Mouse (Mus musculus): ENCODE measurements around the gene Lsm4. TPM values are rescaled to one million over a fixed set of nuclear protein-coding genes. Genes with fewer than 3 reads are reported as not detected.
A peak's percentile ranks its signal among the peaks of the same experiment; 100 is the strongest.

The Lsm4 gene
- polyA plus RNA-seq, 1 experiment from 2014 or later = 281 TPM

DNA sequence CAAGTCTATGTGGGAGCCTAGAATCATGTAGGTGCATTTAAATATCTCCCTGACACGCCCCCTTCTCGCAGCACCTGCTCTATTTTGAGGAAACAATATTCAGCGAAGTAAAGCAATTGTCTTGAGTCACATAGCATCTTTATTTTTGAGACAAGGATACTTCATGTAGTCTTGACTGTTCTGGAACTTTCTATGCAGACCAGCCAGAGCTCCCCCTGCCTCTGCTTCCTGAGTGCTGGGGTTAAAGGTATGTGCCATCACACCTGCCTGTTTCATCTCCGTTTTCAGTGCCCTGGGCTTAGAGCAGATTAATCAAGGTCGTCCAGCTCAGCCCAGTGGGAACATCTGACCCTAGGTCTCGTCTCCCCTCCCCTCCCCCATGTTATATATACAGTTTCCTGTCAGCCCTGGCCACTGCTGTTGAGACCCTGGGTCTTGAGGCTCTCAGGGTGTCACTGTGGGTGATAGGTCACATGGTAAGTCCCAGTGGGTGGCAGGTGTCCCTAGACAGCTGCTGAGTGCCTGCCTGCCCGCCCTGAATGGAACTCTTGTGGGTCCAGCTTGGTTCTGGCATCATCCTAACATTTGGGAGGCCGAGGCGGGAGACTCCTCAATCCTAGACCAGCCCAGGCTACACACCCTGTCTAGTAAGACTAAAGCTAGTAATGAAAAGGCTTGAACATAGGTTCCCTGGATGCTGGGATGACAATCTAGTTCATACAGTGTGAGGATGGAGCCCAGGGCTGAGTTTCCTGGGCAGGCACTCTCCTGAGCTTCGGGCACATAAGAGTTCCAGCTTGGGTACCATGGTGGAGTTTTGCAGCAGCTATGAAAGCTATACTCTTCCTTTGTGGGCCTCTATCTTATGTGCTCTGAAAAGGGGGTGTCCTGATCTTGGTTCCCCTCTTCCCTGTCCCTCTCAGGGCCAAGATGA lies 28.3 kb downstream of the Lsm4 start:
- peak overlapping the region; percentile 98; the same call in 1 of the 2 replicates for H3K27ac ChIP-seq (ENCODE audit: low read length)
- H3K36me3 ChIP-seq (ENCODE audit: insufficient read depth, low read length) = peaks cover 23% of the 10 kb centered on the region; the same call in 1 of the 2 replicates
- no peaks in the 10 kb centered on the region for H3K27me3 ChIP-seq (ENCODE audit: insufficient read depth, low read length)
- H3K4me3 ChIP-seq (ENCODE audit: low read length) = peak overlapping the region; percentile 90
- H3K9me3 ChIP-seq (ENCODE audit: low read length) = no peaks in the 10 kb centered on the region
- WGBS = 51% methylated on average over 10 of the region's 10 CpGs
- peaks cover 38% of the 10 kb centered on the region for H3K4me1 ChIP-seq (ENCODE audit: insufficient read depth, low read length)
- H3K9ac ChIP-seq (replicated peaks; ENCODE audit: low read length) = peak overlapping the region; percentile 99
- H3K4me2 ChIP-seq (replicated peaks; ENCODE audit: low read depth, low read length) = peak overlapping the region; percentile 70
- ATAC-seq (ENCODE audit: low FRiP score, low TSS enrichment) = no peak

DNA sequence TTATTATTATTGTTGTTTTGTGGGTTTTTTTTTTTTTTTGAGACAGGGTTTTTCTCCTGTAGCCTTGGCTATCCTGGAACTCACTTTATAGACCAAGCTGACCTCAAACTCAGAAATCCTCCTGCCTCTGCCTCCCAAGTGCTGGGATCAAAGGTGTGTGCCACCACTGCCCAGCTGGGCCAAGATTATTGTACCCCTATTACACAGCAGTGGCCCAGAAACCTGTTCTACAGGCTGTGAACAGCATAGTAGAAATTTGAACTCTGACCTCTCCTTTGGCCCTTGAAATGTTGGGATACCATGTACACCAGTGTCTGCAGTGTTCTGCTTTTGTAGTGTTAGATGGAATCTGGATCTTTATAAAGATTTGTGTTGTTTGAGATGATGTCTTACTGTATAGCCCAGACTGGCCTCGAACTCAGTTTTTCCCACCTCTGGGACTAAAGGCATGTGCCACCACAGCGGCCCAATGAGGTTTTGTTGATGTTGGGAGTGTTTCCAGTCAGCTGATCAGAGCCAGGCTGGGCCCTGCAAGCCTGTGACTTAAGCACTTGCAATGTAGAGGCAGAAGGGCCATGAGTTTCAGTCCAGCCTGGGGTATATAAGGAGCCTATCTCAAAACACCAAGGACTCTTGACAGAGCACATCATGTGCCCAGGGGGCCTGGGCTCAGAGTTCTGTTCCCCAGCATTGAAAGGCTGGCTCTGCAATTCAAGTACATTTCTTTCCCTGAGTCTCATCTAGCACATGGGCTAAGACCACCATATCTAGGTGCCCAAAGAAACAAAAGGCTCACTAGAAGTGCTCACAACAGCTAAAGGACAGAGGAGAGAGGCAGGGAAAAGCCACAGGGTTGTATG lies 29.2 kb downstream of the Lsm4 start:
- ATAC-seq (ENCODE audit: low FRiP score, low TSS enrichment) = no peak
- Histone ChIP-seq H3K4me1 (ENCODE audit: insufficient read depth, low read length) (peaks cover 29% of the 10 kb centered on the region), H3K9ac (replicated peaks; ENCODE audit: low read length) (no peak overlapping the region), H3K27me3 (ENCODE audit: insufficient read depth, low read length) (no peaks in the 10 kb centered on the region), H3K36me3 (ENCODE audit: insufficient read depth, low read length) (peaks cover 23% of the 10 kb centered on the region; the same call in 1 of the 2 replicates), H3K4me2 (replicated peaks; ENCODE audit: low read depth, low read length) (peak overlapping the region; percentile 70), H3K9me3 (ENCODE audit: low read length) (no peaks in the 10 kb centered on the region), H3K4me3 (ENCODE audit: low read length) (peak overlapping the region; percentile 90; the same call in 1 of the 2 replicates), H3K27ac (ENCODE audit: low read length) (no peak overlapping the region; the same call in 1 of the 2 replicates)
- 69% methylated on average over 2 of the region's 2 CpGs for WGBS

DNA sequence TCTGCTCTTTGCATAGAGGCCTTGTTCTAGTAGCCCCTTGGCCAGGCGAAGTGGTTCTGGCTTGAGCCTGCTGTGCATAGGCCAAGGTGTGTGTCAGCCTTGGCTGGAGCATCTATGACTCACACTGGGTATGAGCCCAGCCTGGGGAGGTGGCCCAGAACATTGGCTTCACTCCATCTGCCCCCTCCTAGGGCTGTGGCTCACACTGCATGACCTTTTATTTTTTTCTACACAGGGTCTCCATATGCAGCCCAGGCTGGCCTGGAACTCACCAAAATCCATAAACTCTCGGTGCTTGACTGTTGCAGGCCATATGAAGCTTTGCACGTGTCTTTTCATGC lies 29.8 kb downstream of the Lsm4 start:
- Histone ChIP-seq H3K4me3 (ENCODE audit: low read length) (no peak overlapping the region), H3K9me3 (ENCODE audit: low read length) (no peaks in the 10 kb centered on the region), H3K4me2 (replicated peaks; ENCODE audit: low read depth, low read length) (no peak overlapping the region), H3K4me1 (ENCODE audit: insufficient read depth, low read length) (peaks cover 23% of the 10 kb centered on the region), H3K9ac (replicated peaks; ENCODE audit: low read length) (no peak overlapping the region), H3K36me3 (ENCODE audit: insufficient read depth, low read length) (peaks cover 23% of the 10 kb centered on the region; the same call in 1 of the 2 replicates), H3K27me3 (ENCODE audit: insufficient read depth, low read length) (no peaks in the 10 kb centered on the region), H3K27ac (ENCODE audit: low read length) (no peak overlapping the region; the same call in 1 of the 2 replicates)
- ATAC-seq (ENCODE audit: low FRiP score, low TSS enrichment) = no peak
- 78% methylated on average over 3 of the region's 3 CpGs for WGBS

DNA sequence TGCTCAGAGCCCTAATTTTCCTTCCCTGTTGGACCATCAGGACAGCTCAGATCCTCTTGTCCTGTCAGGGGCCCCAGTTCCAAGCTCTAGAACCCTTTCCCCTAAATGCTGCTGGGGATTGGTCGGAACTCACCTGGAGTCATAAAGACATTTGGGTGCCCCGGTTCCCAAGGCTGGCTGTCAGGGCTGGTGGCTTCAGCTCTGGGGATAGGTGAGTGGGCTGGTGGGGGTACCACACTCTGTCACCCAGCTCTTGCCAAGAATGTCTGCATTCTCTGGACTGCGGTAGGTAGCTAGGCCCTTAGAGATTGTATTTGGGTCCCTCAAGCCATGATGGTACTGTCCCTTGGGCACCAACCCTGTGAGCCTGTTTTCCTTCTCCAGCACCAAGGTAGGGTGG lies 30.2 kb downstream of the Lsm4 start, which contains the start of gene Iqcn:
TSS of gene Iqcn (plus strand) at position 171 of the 400 bp plus-strand sequence.
- H3K27ac ChIP-seq (ENCODE audit: low read length) = no peak within 1 kb of the TSS; the same call in 1 of the 2 replicates
- H3K4me2 ChIP-seq (replicated peaks; ENCODE audit: low read depth, low read length) = no peak within 1 kb of the TSS
- no peaks in the 10 kb centered on the region for H3K9me3 ChIP-seq (ENCODE audit: low read length)
- peaks cover 19% of the 10 kb centered on the region for H3K4me1 ChIP-seq (ENCODE audit: insufficient read depth, low read length)
- WGBS = 92% methylated on average over 3 of the region's 3 CpGs
- no peak for ATAC-seq (ENCODE audit: low FRiP score, low TSS enrichment)
- no peak within 1 kb of the TSS for H3K4me3 ChIP-seq (ENCODE audit: low read length)
- H3K27me3 ChIP-seq (ENCODE audit: insufficient read depth, low read length) = no peaks in the 10 kb centered on the region
- no peak within 1 kb of the TSS for H3K9ac ChIP-seq (replicated peaks; ENCODE audit: low read length)
- H3K36me3 ChIP-seq (ENCODE audit: insufficient read depth, low read length) = peaks cover 23% of the 10 kb centered on the region; the same call in 1 of the 2 replicates

DNA sequence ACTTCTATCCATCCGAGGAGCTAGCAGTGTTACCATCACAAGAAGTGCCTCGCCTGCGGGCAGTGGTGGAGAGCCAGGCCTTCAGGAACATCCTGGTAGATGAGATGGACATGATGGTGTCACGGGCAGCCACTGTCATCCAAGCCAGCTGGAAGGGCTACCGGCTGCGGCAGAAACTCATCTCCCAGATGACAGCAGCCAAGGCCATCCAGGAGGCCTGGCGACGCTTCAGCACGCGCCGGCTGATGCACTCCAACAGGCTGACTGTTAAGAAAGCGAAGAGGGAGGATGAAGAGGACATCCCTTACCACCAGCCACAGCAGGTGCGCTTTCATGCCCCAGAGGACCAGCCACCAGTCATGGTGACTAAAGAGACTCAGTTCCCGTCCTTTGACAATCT lies 35.2 kb downstream of the Lsm4 start:
- Histone ChIP-seq H3K4me1 (ENCODE audit: insufficient read depth, low read length) (peaks cover 2% of the 10 kb centered on the region; the same call in 1 of the 2 replicates), H3K9me3 (ENCODE audit: low read length) (no peaks in the 10 kb centered on the region), H3K9ac (replicated peaks; ENCODE audit: low read length) (no peak overlapping the region), H3K36me3 (ENCODE audit: insufficient read depth, low read length) (peaks cover 5% of the 10 kb centered on the region; the same call in 1 of the 2 replicates), H3K4me2 (replicated peaks; ENCODE audit: low read depth, low read length) (no peak overlapping the region), H3K4me3 (ENCODE audit: low read length) (no peak overlapping the region), H3K27me3 (ENCODE audit: insufficient read depth, low read length) (no peaks in the 10 kb centered on the region), H3K27ac (ENCODE audit: low read length) (no peak overlapping the region)
- ATAC-seq (ENCODE audit: low FRiP score, low TSS enrichment) = no peak
- 91% methylated on average over 14 of the region's 14 CpGs for whole genome bisulfite sequencing

DNA sequence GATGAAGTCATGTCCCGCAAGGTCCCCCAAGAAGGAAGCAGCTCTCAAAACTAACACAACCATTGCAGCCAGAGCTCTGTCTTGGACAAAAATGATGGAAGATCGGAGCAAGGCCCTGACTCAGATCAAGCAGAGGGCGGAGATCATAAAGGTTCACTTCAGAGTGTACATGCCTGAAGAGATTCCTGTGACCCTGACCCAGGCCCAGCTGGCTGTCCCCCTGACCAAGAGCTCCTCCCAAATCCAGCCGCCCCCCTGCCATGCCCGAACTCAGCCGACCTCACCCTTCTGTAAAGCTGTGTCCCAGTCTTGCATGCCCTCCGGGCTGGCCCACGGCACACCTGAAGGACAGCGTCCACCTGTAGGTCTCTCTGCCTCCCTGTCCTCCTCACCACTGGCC lies 36.7 kb downstream of the Lsm4 start:
- 91% methylated on average over 9 of the region's 9 CpGs for WGBS
- Histone ChIP-seq H3K27ac (ENCODE audit: low read length) (no peak overlapping the region), H3K36me3 (ENCODE audit: insufficient read depth, low read length) (no peaks in the 10 kb centered on the region), H3K9ac (replicated peaks; ENCODE audit: low read length) (no peak overlapping the region), H3K4me3 (ENCODE audit: low read length) (no peak overlapping the region), H3K9me3 (ENCODE audit: low read length) (no peaks in the 10 kb centered on the region), H3K27me3 (ENCODE audit: insufficient read depth, low read length) (no peaks in the 10 kb centered on the region), H3K4me2 (replicated peaks; ENCODE audit: low read depth, low read length) (no peak overlapping the region), H3K4me1 (ENCODE audit: insufficient read depth, low read length) (peaks cover 6% of the 10 kb centered on the region)
- no peak for ATAC-seq (ENCODE audit: low FRiP score, low TSS enrichment)

DNA sequence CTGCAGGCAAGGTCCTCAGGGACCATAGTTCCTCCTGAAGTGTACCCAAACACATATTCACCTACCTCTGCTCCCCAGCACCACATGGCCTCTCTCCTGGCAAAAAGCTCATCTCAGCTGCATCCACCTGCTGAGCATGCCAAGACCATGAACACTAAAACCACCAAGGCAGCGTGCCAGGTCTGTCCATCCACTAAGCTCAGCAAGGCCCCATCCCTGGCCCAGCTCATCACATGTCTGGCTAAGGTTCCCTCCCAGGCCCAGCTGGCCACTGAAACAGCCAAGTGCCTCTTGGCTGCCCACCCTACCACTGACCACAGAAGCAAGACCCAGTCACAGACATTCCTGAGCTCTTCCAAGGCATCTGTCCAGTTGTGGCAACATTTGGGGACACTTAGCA lies 37.2 kb downstream of the Lsm4 start:
- Histone ChIP-seq H3K36me3 (ENCODE audit: insufficient read depth, low read length) (no peaks in the 10 kb centered on the region), H3K4me1 (ENCODE audit: insufficient read depth, low read length) (peaks cover 6% of the 10 kb centered on the region), H3K27ac (ENCODE audit: low read length) (no peak overlapping the region), H3K4me3 (ENCODE audit: low read length) (no peak overlapping the region), H3K4me2 (replicated peaks; ENCODE audit: low read depth, low read length) (no peak overlapping the region), H3K9ac (replicated peaks; ENCODE audit: low read length) (no peak overlapping the region), H3K9me3 (ENCODE audit: low read length) (no peaks in the 10 kb centered on the region), H3K27me3 (ENCODE audit: insufficient read depth, low read length) (no peaks in the 10 kb centered on the region)
- no peak for ATAC-seq (ENCODE audit: low FRiP score, low TSS enrichment)
- WGBS = 86% methylated on average over 1 of the region's 1 CpGs

DNA sequence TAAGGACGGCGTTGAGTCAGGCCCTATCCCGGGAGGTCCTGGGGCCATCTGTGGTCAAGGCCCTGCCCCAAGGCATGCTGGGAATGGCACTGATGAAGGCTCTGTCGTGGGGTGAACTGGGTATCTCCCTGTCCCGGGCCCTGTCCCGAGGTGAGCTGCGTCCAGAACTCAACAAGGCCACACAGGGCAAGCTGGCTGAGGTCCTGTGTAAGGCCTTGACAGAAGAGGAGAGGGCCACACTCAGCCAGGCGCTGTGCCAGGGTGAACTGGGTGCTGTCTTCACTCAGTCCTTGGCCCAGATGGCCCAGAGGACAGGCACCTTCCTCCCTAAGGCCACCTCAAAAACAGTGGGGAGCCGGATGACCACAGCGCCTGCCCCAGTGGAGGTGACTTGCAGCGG lies 38.0 kb downstream of the Lsm4 start:
- 85% methylated on average over 11 of the region's 11 CpGs for WGBS
- H3K4me1 ChIP-seq (ENCODE audit: insufficient read depth, low read length) = peaks cover 6% of the 10 kb centered on the region
- H3K4me3 ChIP-seq (ENCODE audit: low read length) = no peak overlapping the region
- no peaks in the 10 kb centered on the region for H3K36me3 ChIP-seq (ENCODE audit: insufficient read depth, low read length)
- no peak for ATAC-seq (ENCODE audit: low FRiP score, low TSS enrichment)
- H3K27ac ChIP-seq (ENCODE audit: low read length) = no peak overlapping the region
- no peaks in the 10 kb centered on the region for H3K27me3 ChIP-seq (ENCODE audit: insufficient read depth, low read length)
- H3K9me3 ChIP-seq (ENCODE audit: low read length) = no peaks in the 10 kb centered on the region
- H3K9ac ChIP-seq (replicated peaks; ENCODE audit: low read length) = no peak overlapping the region
- no peak overlapping the region for H3K4me2 ChIP-seq (replicated peaks; ENCODE audit: low read depth, low read length)

DNA sequence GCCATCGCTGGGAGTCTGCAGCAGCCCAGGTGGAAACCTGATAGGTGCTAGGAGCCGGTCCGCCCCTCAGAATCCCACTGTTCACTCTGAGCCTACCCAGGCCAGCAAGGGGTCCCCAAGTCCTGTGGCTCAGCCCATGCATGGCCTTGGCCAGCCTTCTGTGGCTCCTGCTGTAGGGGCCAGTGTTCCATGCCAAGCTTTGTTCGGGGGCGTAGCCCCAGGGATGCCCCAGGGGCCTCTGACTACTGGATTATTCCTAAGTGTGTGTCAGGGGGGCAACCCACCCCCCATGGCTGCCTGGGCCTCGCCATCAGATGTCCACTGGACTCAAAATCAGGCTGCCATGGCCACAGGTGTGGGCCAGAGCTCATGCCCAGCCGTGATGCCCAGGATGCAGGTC lies 40.9 kb downstream of the Lsm4 start:
- 77% methylated on average over 7 of the region's 7 CpGs for WGBS
- H3K4me3 ChIP-seq (ENCODE audit: low read length) = no peak overlapping the region
- H3K27ac ChIP-seq (ENCODE audit: low read length) = no peak overlapping the region
- no peak for ATAC-seq (ENCODE audit: low FRiP score, low TSS enrichment)
- no peak overlapping the region for H3K9ac ChIP-seq (replicated peaks; ENCODE audit: low read length)
- H3K27me3 ChIP-seq (ENCODE audit: insufficient read depth, low read length) = no peaks in the 10 kb centered on the region
- H3K4me2 ChIP-seq (replicated peaks; ENCODE audit: low read depth, low read length) = no peak overlapping the region
- peaks cover 6% of the 10 kb centered on the region for H3K4me1 ChIP-seq (ENCODE audit: insufficient read depth, low read length)
- H3K9me3 ChIP-seq (ENCODE audit: low read length) = no peaks in the 10 kb centered on the region
- H3K36me3 ChIP-seq (ENCODE audit: insufficient read depth, low read length) = no peaks in the 10 kb centered on the region
